Mouse (Mus musculus) Muller cell, postnatal 12 days (primary cell): Measurements from ENCODE around the gene Olfr1418.

Experiments
- DNase-seq: peaks from one replicate; pipeline ENCODE4 v3.0.0-alpha.2; 2015; ENCODE audit errors: inconsistent ontology term

Olfr1418 gene

DNA sequence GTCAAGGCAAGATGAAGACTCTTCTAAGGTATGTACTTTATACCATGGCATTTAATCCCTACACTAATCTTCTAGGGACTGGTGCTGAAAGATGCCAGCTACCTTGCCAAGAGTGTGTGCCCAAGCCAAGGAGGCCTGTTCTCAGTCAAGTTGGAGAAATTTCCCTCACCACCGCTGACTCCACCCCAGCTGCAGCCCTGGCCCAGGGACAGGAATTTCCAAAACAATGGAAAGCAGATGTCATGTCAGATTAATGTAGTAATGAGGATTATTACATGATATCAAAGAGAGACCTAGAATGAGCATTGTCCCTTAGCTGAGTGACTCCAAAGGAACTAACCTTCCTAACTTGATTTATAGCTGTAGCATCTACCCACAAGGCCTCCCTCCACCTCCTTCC, 50.0 kb downstream of the Olfr1418 start:
- peak; percentile 69 for DNase-seq

DNA sequence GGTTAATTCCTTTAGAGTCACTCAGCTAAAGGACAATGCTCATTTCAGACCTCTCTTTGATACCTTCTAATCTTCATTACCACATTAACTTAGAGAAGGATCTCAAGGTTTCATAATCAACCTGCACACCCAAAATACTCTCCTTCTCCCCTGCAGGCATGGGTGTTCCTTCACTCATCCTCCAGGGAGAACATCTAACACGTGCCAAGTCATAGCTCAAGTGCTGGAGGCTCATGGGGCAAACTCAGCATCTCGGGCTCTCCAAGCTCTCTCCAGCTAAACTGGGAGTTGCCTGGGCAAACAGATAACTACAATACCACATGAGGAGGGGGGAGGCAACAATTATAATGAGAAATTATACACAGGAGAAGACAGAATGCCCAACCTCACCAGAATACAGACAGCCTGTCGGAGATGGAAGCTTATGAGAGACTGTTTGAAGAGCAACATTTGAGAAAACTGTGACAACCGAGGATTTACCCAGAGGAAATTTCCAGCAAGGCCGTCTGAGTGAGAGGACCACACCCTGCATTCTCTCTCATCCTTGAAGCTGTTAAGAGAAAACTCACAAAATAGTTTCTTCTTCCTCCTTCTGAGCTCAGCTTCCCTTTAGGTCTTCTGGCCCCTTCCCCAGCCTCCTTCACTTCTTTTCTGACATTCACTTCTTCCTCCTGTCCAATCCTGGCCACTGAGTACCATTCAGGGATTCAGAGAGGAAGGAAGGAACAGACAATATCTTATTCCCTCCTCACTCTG, 50.7 kb downstream of the Olfr1418 start:
- no peak for DNase-seq

DNA sequence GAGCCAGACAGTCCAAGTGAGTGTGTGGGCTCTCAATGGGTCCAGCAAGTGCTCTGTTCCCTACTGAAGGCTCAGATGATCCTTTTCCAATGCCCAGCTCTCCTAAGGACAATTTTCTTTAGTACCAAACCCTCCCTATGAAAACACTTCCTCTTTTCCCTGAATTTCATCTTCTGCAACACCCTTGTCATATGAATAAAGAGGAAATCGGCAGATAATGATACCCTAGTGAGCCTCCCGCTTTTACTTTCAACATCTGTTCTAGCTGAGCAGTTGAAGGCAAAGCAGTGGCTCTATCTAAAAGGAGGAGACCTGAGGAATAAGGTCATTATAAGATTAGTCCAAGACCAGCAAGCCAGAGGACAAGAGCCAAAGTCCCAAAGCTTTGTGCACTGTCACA, 52.4 kb downstream of the Olfr1418 start:
- DNase-seq, result no peak

DNA sequence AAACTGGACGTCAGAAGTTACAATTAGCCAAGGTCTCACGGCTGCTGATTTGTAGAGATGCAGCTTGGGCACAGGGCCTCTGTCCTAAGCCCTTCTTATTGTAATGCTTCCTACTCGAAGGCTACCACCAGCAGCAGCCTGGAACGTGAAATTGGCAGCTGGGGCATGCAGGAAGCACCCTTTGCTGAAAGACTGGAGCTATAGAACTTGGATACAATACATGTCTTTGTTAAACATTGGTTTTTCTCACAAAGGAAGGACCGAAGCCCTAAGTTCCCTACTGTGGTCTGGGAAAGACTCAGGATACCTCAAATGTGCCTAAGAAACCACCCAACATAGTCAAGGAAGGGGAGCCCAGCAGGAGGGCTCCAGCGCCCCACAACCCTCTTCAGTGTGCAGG, 53.0 kb downstream of the Olfr1418 start:
- DNase-seq, result no peak

DNA sequence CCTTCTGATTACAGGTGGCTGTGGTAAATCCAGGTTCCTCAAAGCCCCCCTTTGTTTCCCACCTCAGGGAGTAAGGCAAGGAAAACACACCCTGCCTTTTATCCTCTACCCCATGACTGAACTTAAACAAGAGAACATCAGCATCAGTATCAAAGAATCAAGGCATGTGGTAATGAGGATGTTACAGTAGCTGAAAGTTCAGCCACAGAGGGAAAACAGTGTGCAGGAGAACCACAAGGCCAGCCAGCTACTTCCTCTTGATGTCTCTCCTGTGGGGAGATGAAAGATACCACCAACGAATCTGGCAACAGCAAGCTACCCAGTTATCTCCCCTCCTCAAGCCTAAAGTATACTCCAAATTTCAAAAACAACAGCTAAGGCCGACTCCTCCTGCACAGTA, 53.6 kb downstream of the Olfr1418 start:
- no peak for DNase-seq

DNA sequence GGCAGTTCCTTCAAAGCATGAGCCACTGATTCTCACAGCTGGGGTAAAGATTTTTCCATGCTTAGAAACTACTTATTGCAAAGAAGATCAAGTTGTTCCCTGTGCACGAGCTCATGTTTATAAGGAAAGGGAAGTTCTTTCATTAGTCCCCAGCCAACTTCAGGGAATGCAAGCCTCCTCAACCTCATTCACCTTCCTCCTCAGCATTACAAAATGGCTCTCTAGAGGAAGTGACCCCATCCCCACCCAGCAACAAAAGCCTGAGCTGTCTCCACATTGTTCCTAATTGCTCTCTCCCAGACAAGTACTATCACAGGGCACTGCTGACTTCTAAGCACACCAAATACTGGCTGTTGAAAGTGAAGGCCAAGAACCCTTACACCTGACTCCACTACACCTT, 56.4 kb downstream of the Olfr1418 start:
- no peak for DNase-seq
